Mouse (Mus musculus): ENCODE measurements around the gene Fcrla.

The Fcrla gene

GRCm38 (mm10) chr1:170884390-170884789, 43.0 kb downstream of the Fcrla start:
- no peak for DNase-seq

- no peak for DNase-seq
Observed at GRCm38 (mm10) chr1:170882915-170883485, 44.4 kb downstream of the Fcrla start.

GRCm38 (mm10) chr1:170876906-170877305, 50.5 kb downstream of the Fcrla start:
- no peak for DNase-seq

GRCm38 (mm10) chr1:170875676-170876075, 51.7 kb downstream of the Fcrla start:
- DNase-seq: no peak

GRCm38 (mm10) chr1:170871961-170872360, 55.4 kb downstream of the Fcrla start:
- no peak for DNase-seq

- DNase-seq: no peak
Observed at GRCm38 (mm10) chr1:170871402-170871801, 56.0 kb downstream of the Fcrla start.

- no peak for DNase-seq
Observed at GRCm38 (mm10) chr1:170868905-170869283, 58.5 kb downstream of the Fcrla start.

- peak; percentile 89 to 90 for DNase-seq
Observed at GRCm38 (mm10) chr1:170868107-170868904, 59.1 kb downstream of the Fcrla start.

- DNase-seq: peak; percentile 92 to 98
Observed at GRCm38 (mm10) chr1:170867691-170868105, 59.7 kb downstream of the Fcrla start, which contains the start of gene Atf6. Gene Atf6, minus strand, starts transcription at chr1:170867771.
